Mouse (Mus musculus): ENCODE data around the gene Vmn2r118. TPM values are rescaled to one million over a fixed set of nuclear protein-coding genes. Genes with fewer than 3 reads are reported as not detected.

Vmn2r118 gene
- not detected in 2 replicates for polyA plus RNA-seq (2012)

DNA sequence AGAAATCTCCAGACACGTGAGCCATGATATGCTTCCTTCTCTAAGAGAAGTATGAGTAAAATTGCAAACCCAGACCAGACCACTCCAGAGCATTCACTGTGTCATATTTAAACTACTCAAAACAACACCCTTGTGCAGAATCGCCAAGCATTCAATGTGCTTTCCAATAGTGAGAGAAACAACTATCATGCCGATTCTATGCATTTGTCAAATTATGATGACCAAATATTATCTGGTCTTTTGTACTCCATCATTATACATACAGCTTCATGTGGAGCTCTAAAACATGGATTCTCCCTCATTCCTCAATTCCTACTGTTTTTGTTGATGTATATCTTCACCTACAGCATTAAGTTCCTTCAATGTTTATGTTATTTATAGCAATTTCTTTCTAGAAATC is at the start of gene Vmn2r118:
TSS of gene Vmn2r118 (minus strand) at position 101 of the 400 bp plus-strand sequence.

Other genes starting within 250 kb of the Vmn2r118 start
- not detected in 2 replicates for gene St6gal2, start 179.8 kb downstream of the Vmn2r118 start, polyA plus RNA-seq (2012)
- gene Pot1b, start 87.4 kb upstream of the Vmn2r118 start, polyA plus RNA-seq (2012), result 1.8 and 2.0 TPM in 2 replicates
- 0.02 and 0.04 TPM in 2 replicates for gene Adgre4, start 124.8 kb upstream of the Vmn2r118 start, polyA plus RNA-seq (2012)

Measured in megakaryocyte-erythroid progenitor cell, adult 5 weeks (primary cell).